Mouse (Mus musculus) lung, adult 18-20 months (tissue): ENCODE measurements around the gene Rock2.
A peak's percentile ranks its signal among the peaks of the same experiment; 100 is the strongest.
"Not testable (repeated sequence)": the region's sequence is repeated elsewhere in the genome, so short reads cannot be mapped to it uniquely, and the experiment has no call there.

ENCODE experiments used
- DNase-seq, 2 experiments: peaks; one replicate each; pipeline ENCODE4 v3.0.0; 2022; ENCODE audit warnings: mixed read lengths in 2 of 2

Rock2 gene

DNA sequence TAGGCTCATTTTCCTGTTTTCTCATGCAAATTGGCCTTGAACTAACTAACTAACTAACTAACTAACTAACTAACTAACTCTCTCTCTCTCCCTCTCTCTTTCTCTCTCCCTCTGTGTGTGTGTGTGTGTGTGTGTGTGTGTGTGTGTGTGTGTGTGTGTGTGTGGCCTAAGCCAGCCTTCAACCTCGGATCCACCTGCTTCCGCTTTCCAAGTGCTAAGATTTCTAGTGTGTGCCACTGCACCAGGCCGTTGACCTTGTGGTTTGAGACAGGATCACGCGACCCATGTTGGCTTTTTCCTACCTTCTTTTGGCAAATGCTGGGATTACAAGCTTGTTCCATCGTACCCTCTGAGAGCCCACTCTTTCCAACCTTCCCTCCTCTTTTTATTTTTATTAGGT is 105.9 kb downstream of the Rock2 start:
- DNase-seq: peak; percentile 58 to 59

DNA sequence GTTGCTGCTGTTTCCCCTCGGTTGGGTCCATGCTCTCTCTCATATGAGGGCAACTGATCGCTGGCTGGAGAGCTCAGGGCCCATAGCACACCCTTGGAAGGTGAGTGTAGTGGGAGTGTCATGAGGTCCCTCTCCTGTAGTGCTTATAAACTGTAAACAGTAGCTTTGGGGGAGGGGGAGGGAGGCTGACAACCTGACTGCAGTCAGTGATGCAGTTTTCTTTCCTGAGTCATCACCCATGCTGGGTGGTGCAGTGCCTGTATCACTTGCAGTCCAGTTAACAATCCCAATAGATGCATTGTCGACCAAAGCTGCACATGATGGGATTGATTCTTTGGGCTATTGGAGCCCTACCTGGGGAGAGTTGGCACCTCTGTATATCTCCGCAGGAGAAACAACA is 106.5 kb downstream of the Rock2 start:
- peak in 1 of 2 experiments; percentile 34 for DNase-seq

- no peak for DNase-seq
Measured at GRCm38 (mm10) chr12:17009466-17009865, 114.8 kb downstream of the Rock2 start.

GRCm38 (mm10) chr12:17011100-17011870 is 116.6 kb downstream of the Rock2 start, which contains the start of gene 2410004P03Rik:
Gene 2410004P03Rik, minus strand, starts transcription at chr12:17011727.
- DNase-seq: peak; percentile 78 to 82

GRCm38 (mm10) chr12:17012067-17012899 is 117.6 kb downstream of the Rock2 start:
- DNase-seq: no peak

DNA sequence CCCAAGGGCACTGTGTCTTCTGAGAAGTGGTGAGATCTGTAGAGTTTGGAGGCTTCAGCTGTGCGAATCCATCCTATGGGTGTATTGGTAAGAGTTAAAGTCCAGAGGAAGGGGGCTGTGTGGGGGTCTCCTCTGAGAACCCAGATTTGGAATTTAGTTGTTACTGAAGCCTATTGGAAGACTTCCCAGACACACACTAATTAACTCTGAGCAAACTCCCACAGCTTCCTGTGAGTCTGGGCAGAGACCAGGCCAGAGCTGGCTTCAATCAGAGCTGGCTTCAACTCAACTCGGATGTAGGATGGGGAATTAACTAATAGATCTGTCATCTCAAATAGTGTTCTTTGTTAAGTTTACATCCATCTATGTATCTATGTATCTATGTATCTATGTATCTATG is 121.0 kb downstream of the Rock2 start:
- no peak for DNase-seq

DNA sequence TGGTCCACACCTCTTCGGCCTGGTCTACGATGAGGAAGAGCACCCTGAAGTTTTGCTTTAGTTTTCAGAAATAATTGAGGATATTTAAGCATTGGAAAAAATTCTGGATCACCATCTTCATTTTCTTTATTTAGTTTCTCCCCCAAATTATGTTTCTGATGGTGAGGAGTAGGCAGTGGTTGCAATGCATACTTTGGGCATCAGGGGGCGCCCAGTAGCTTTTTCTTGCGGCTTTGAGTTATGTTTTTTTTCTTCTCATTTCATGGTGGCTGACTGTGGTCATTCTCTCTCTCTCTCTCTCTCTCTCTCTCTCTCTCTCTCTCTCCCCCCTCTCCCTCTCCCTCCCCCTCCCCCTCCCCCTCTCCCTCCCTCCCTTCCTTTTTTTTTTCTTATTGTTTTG is 123.8 kb downstream of the Rock2 start:
- peak; percentile 35 for DNase-seq

GRCm38 (mm10) chr12:17021125-17021524 is 126.4 kb downstream of the Rock2 start:
- DNase-seq: not testable (repeated sequence)

DNA sequence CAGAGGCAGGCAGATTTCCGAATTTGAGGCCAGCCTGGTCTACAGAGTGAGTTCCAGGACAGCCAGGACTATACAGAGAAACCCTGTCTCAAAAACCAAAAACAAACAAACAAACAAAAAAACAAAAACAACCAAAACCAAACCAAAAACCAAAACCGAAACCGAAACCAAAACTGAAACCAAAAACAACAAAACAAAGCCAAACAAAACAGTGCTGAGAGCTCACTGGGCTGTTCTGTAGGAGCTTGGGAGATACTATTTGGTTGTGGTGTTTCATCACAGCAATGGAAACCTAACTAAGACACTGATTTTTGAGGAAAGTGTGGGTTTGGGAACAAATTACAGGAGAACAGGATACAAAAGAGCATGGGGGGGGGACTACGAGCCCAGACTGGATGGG is 127.5 kb downstream of the Rock2 start:
- DNase-seq: no peak

- no peak for DNase-seq
Measured at GRCm38 (mm10) chr12:17024554-17025110, 129.9 kb downstream of the Rock2 start.

DNA sequence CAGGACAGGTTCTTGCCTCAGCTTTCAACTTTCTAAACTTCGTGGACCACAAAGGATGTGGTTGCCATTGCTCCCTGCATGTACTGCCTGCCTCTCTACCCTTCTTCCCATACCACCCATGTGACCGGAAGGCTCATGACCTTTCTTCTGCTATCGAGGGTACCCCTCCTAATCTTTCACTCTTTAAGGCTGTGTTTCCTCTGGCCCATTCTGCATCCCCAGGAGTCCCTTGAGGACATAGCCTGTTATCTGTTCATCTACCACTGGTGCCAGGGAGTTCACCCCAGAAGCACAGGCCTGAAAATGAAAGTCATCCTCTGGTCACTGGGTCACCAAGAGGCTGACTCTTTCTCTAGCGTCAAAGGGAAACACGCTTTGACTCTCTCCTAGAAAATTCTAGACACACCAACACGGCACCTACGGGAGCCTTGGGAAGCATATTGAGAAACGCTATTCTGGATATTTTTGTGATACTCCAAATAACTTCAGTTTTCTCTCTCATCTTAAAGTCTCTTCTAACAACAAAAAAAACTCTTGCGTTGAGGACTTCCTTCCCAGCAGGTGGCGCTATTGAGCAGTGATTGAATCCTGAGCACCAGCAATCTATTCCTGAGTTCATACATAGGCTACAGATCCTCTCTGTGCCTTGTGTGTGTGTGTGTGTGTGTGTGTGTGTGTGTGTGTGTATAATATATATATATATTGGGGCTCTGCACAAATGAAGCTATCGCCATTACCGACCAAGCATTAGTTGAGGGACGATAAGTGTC is 138.2 kb downstream of the Rock2 start:
- DNase-seq: peak; percentile 48 to 53

DNA sequence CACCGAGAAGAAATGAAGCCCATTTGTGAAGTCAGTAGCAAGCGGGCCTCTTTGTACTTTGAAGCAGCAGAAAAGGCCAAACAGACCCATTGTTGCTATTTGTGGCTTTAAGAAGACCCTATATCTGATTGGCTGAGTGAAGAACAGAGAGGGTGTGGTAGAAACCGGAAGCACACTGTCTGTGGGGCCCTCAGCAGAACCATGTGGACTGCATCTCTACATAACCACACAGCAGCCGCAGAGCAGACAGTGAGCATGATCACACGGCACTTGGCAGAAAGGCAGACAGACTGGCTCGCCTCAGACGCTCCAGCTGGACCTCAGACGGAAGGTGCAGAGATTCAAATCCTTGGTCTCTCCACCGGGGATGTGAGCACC is 138.8 kb downstream of the Rock2 start:
- no peak for DNase-seq

- DNase-seq: no peak
Measured at GRCm38 (mm10) chr12:17034671-17035070, 140.0 kb downstream of the Rock2 start.

- no peak for DNase-seq
Measured at GRCm38 (mm10) chr12:17035128-17035527, 140.4 kb downstream of the Rock2 start.

DNA sequence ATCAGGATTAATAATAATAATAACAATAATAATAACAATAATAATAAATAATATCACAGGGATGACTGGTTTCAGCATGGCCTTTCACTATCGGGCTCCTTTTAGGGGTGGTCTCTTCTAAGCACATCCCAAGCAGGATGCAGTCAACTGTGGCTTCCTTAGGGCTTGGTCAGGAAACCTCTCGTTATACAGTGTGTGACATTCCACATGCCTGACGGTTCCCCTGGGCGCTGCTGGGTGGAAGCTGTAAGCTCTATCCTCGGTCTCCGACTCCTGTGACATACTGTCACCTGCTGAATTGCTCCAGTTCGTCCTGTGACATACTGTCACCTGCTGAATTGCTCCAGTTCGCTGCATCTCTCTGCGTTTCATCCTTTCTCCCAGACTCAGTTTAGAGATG is 141.8 kb downstream of the Rock2 start:
- DNase-seq: no peak

DNA sequence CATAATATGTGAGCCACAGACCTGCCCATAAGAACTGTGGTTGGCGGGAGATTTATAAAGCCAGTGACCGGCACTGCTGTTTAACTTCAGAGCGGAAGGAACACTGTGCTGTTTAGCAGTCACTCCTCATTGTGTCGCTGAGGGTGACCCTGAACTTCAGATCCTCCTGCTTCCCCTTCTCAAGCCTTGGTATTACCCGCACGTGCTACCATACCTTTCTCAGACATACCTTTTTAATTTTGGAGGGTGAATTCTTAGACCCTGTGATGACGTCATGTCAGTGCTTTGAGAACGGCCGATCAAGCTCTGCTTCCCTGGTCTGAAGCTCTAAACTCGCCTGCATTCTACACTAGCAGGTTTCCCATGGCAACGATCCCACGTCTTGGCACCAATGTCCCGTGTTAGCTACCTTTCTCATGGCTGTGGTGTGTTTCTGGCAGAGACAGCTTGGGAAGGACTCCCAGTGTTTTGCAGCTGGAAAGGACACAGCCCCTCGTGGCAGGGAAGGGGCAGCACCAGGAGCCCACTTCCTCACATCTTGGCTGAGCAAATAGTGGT is 142.4 kb downstream of the Rock2 start:
- DNase-seq: no peak
